Mouse (Mus musculus) liver, embryonic 14 days (tissue): ENCODE measurements around the gene Herc4. TPM values are rescaled to one million over a fixed set of nuclear protein-coding genes. Genes with fewer than 3 reads are reported as not detected.

Source experiments
- polyA plus RNA-seq: library from polyadenylated mRNA; depleted of rRNA; stranded (reverse); fragments of >200 nt; gene quantifications from 2 replicates; pipeline ENCODE4 v1.2.3, GENCODE M21; 2012; rRNA removed

The Herc4 gene
- 21.7 and 23.5 TPM in 2 replicates for polyA plus RNA-seq

GRCm38 (mm10) chr10:63243493-63244054 lies at the start of gene Herc4:
Herc4 (plus strand) TSS chr10:63243810.

GRCm38 (mm10) chr10:63203728-63204127 lies 39.9 kb upstream of the Herc4 start, which contains the start of gene Mypn:
Mypn (minus strand) TSS chr10:63203952.

Other genes starting within 250 kb of the Herc4 start
- gene Hnrnph3, start 219.6 kb upstream of the Herc4 start, polyA plus RNA-seq, result 27.4 TPM in 2 replicates
- 1.8 and 2.4 TPM in 2 replicates for gene Pbld2, start 219.5 kb upstream of the Herc4 start, polyA plus RNA-seq
- 2.9 and 3.8 TPM in 2 replicates for gene Pbld1, start 183.6 kb upstream of the Herc4 start, polyA plus RNA-seq
- gene Atoh7, start 144.2 kb upstream of the Herc4 start, polyA plus RNA-seq, result not detected in 2 replicates
- gene Mypn, start 39.9 kb upstream of the Herc4 start, polyA plus RNA-seq, result 0.03 and 0.14 TPM in 2 replicates
- gene Sirt1, start 137.9 kb downstream of the Herc4 start, polyA plus RNA-seq, result 8.7 and 9.6 TPM in 2 replicates
- 9.1 and 9.6 TPM in 2 replicates for gene Dnajc12, start 138.6 kb downstream of the Herc4 start, polyA plus RNA-seq
- 0.09 and 0.12 TPM in 2 replicates for gene Gm7075, start 178.0 kb downstream of the Herc4 start, polyA plus RNA-seq
- 0.01 and 0.06 TPM in 2 replicates for gene Ctnna3, start 186.3 kb downstream of the Herc4 start, polyA plus RNA-seq